19 mouse cellular contexts compared by ENCODE assay signal in genomic region chr2:122317384-122317783, GRCm38 (mm10). TPM values are rescaled to one million over a fixed set of nuclear protein-coding genes. Genes with fewer than 3 reads are reported as not detected.
A peak's percentile ranks its signal among the peaks of the same experiment; 100 is the strongest.
DNase-seq lines count a peak whose midpoint lies in the region.
"Had no signal": no experiment of that assay in that cellular context is flagged by ENCODE, and none has a peak within 500 bp of the region (broad histone marks: within the 10 kb centered on the region; RNA-seq: fewer than 3 reads in every experiment).

No protein-coding gene starts in this region.

- DNase-seq in gastrocnemius, adult 18-20 months (ENCODE audit: low spot score): peak; percentile 24
- no peak for DNase-seq in gastrocnemius, postnatal 4 days (ENCODE audit: low spot score in 2 of 2)
- DNase-seq in gastrocnemius, postnatal 25 days: peak; percentile 29
- DNase-seq in gastrocnemius, adult 8-10 months (ENCODE audit: low spot score in 2 of 2): no peak
- peak; percentile 39 for DNase-seq in 3134 (ENCODE audit: extremely low read depth, insufficient read length, low spot score)
- DNase-seq in skeletal muscle tissue, adult 2 months (ENCODE audit: low read depth, low spot score): peak; percentile 28
- no peak for DNase-seq in neural tube, embryonic 10.5 days (ENCODE audit: extremely low spot score, low spot score)
- DNase-seq: adrenal gland, adult 2 months; adrenal gland, postnatal 10 days; adrenal gland, postnatal 25 days; cerebellum, adult 11 months; cerebellum, adult 18-20 months; cerebellum, adult 8-10 months; cerebellum, adult 9-11 months; cerebellum, postnatal 14 days; cerebellum, postnatal 36 days; embryo, embryonic 11 days had no signal

RNA-seq across cellular contexts. Expression of gene Duox1, which starts 1.9 kb away (rescaled TPM):
- under 1 TPM; 0.50 to 0.83 TPM for total RNA-seq in gastrocnemius, adult 18-20 months (2021)
- total RNA-seq in gastrocnemius, postnatal 4 days (2021): under 1 TPM; 0.37 to 0.49 TPM
- under 1 TPM; 0.46 to 0.72 TPM for total RNA-seq in gastrocnemius, postnatal 25 days (2021)
- total RNA-seq in gastrocnemius, adult 8-10 months (2022): under 1 TPM; 0.19 to 0.38 (median 0.29) TPM
- total RNA-seq: adrenal gland, adult 2 months; adrenal gland, postnatal 10 days; adrenal gland, postnatal 25 days; common myeloid progenitor, adult 5-6 weeks; MEL had no signal

RNA-seq across cellular contexts. Expression of gene Duoxa1, which starts 3.9 kb away (rescaled TPM):
- 1 to 10 TPM in 1 of 2 experiments, under 1 TPM in 1; 0.25 to 1.2 TPM for total RNA-seq in gastrocnemius, adult 18-20 months (2021)
- total RNA-seq in gastrocnemius, postnatal 4 days (2021): 1 to 10 TPM; 1.2 TPM
- total RNA-seq in gastrocnemius, postnatal 25 days (2021): 1 to 10 TPM in 1 of 2 experiments, under 1 TPM in 1; 0.95 to 1.1 TPM
- total RNA-seq in gastrocnemius, adult 8-10 months (2022): under 1 TPM in 3 of 4 experiments, not detected in 1; 0.48 to 0.63 (median 0.62) TPM
- total RNA-seq: adrenal gland, postnatal 25 days; MEL had no signal

RNA-seq across cellular contexts. Expression of gene Duoxa2, which starts 18.7 kb away (rescaled TPM):
- not detected for total RNA-seq in gastrocnemius, adult 18-20 months (2021)
- not detected for total RNA-seq in gastrocnemius, postnatal 4 days (2021)
- total RNA-seq in gastrocnemius, postnatal 25 days (2021): not detected
- total RNA-seq in gastrocnemius, adult 8-10 months (2022): not detected
- total RNA-seq: adrenal gland, adult 2 months; adrenal gland, postnatal 10 days; adrenal gland, postnatal 25 days; common myeloid progenitor, adult 5-6 weeks; MEL had no signal

RNA-seq across cellular contexts. Expression of gene Duox2, which starts 19.1 kb away (rescaled TPM):
- total RNA-seq in gastrocnemius, adult 18-20 months (2021): under 1 TPM; 0.07 to 0.09 TPM
- under 1 TPM; 0.34 to 0.86 TPM for total RNA-seq in gastrocnemius, postnatal 4 days (2021)
- total RNA-seq in gastrocnemius, postnatal 25 days (2021): under 1 TPM; 0.08 to 0.16 TPM
- under 1 TPM in 3 of 4 experiments, not detected in 1; 0.07 to 0.24 (median 0.18) TPM for total RNA-seq in gastrocnemius, adult 8-10 months (2022)
- total RNA-seq: adrenal gland, postnatal 25 days; common myeloid progenitor, adult 5-6 weeks; MEL had no signal

RNA-seq across cellular contexts. Expression of gene Shf, which starts 51.6 kb away (rescaled TPM):
- 1 to 10 TPM; 1.7 to 1.9 TPM for total RNA-seq in gastrocnemius, adult 18-20 months (2021)
- 10 to 100 TPM; 11.9 to 12.2 TPM for total RNA-seq in gastrocnemius, postnatal 4 days (2021)
- total RNA-seq in gastrocnemius, postnatal 25 days (2021): 1 to 10 TPM; 2.0 to 2.7 TPM
- 1 to 10 TPM; 1.3 to 1.9 (median 1.4) TPM for total RNA-seq in gastrocnemius, adult 8-10 months (2022)

Comparison
In these comparisons a context has a peak if more than half of its experiments do, and no peak if none do; other contexts are left out.
1. DNase-seq: peak in gastrocnemius, adult 18-20 months (single experiment), gastrocnemius, postnatal 25 days (single experiment), 3134 (single experiment) and skeletal muscle tissue, adult 2 months (single experiment); none in gastrocnemius, postnatal 4 days (0 of 2), gastrocnemius, adult 8-10 months (0 of 2) and neural tube, embryonic 10.5 days (single experiment).